ENCODE assay signal across 26 mouse cellular contexts in genomic region chr7:95254913-95255312, GRCm38 (mm10).
DNase-seq lines count a peak whose midpoint lies in the region; ATAC-seq and TF ChIP-seq lines count a peak whose summit lies in the region.
"Had no signal": no experiment of that assay in that cellular context is flagged by ENCODE, and none has a peak within 500 bp of the region (broad histone marks: within the 10 kb centered on the region; RNA-seq: fewer than 3 reads in every experiment).

No protein-coding gene starts in this region.

- no peaks in the 10 kb centered on the region for H3K9me3 ChIP-seq in forebrain, embryonic 15.5 days
- no peaks in the 10 kb centered on the region for H3K9me3 ChIP-seq in forebrain, embryonic 11.5 days (ENCODE audit: control insufficient read depth, low read length)
- no peaks in the 10 kb centered on the region for H3K9me3 ChIP-seq in forebrain, postnatal 0 days (ENCODE audit: low read length)
- H3K9me3 ChIP-seq: embryonic facial prominence, embryonic 12.5 days; embryonic facial prominence, embryonic 15.5 days; hindbrain, embryonic 10.5 days; hindbrain, embryonic 13.5 days; intestine, embryonic 15.5 days had no signal

- no peaks in the 10 kb centered on the region for H3K36me3 ChIP-seq in forebrain, embryonic 15.5 days
- no peaks in the 10 kb centered on the region for H3K36me3 ChIP-seq in forebrain, embryonic 11.5 days (ENCODE audit: control insufficient read depth, insufficient read depth, low read length)
- no peaks in the 10 kb centered on the region for H3K36me3 ChIP-seq in forebrain, postnatal 0 days (ENCODE audit: insufficient read depth)
- H3K36me3 ChIP-seq: embryonic facial prominence, embryonic 12.5 days; embryonic facial prominence, embryonic 15.5 days; hindbrain, embryonic 10.5 days; hindbrain, embryonic 13.5 days; intestine, embryonic 15.5 days had no signal

- H3K9ac ChIP-seq in forebrain, embryonic 15.5 days (replicated peaks), result no peak overlapping the region
- no peak overlapping the region for H3K9ac ChIP-seq in forebrain, embryonic 11.5 days (ENCODE audit: low read length)
- no peak overlapping the region for H3K9ac ChIP-seq in forebrain, postnatal 0 days
- H3K9ac ChIP-seq: embryonic facial prominence, embryonic 12.5 days; embryonic facial prominence, embryonic 15.5 days; hindbrain, embryonic 13.5 days; intestine, embryonic 15.5 days had no signal

- H3K27me3 ChIP-seq in forebrain, embryonic 15.5 days, result no peaks in the 10 kb centered on the region
- H3K27me3 ChIP-seq in forebrain, embryonic 11.5 days (ENCODE audit: control insufficient read depth, insufficient read depth, low read length), result no peaks in the 10 kb centered on the region
- H3K27me3 ChIP-seq in forebrain, postnatal 0 days (ENCODE audit: insufficient read depth, low read length), result no peaks in the 10 kb centered on the region
- H3K27me3 ChIP-seq: embryonic facial prominence, embryonic 12.5 days; embryonic facial prominence, embryonic 15.5 days; hindbrain, embryonic 13.5 days; intestine, embryonic 15.5 days had no signal

- peak; percentile 68 for ATAC-seq in forebrain, embryonic 15.5 days (replicated peaks)
- no peak for ATAC-seq in forebrain, embryonic 11.5 days (replicated peaks; ENCODE audit: low FRiP score)
- ATAC-seq in forebrain, postnatal 0 days, result peak; percentile 84
- ATAC-seq: activated CD4-positive, CD25-positive, alpha-beta regulatory T cell, adult 4 months; CD4-positive, CD25-positive, alpha-beta regulatory T cell, adult 4 months; hindbrain, embryonic 16.5 days; intestine, embryonic 15.5 days had no signal

- no peak for DNase-seq in forebrain, embryonic 11.5 days (ENCODE audit: low spot score)
- DNase-seq in Muller cell, postnatal 12 days (ENCODE audit: inconsistent ontology term), result peak; percentile 12
- DNase-seq in brain, embryonic 14.5 days (ENCODE audit: low read depth), result peak; percentile 78
- DNase-seq in forebrain, postnatal 0 days, result peak; percentile 63
- no peak for DNase-seq in layer of hippocampus, adult 9-11 months
- no peak for DNase-seq in heart, postnatal 4 days
- DNase-seq: adrenal gland, adult 8-10 months; adrenal gland, postnatal 25 days; cerebellum, adult 11 months; cerebellum, adult 2 months; cerebellum, adult 9-11 months; cerebellum, postnatal 25 days; gastrocnemius, adult 2 months; gastrocnemius, postnatal 14 days; heart, adult 11 months; kidney, adult 11 months had no signal

- H3K4me3 ChIP-seq in forebrain, embryonic 15.5 days, result no peak overlapping the region
- no peak overlapping the region for H3K4me3 ChIP-seq in forebrain, embryonic 11.5 days (ENCODE audit: low read depth, low read length)
- H3K4me3 ChIP-seq in forebrain, postnatal 0 days (ENCODE audit: low read depth, low read length), result no peak overlapping the region
- H3K4me3 ChIP-seq: embryonic facial prominence, embryonic 12.5 days; embryonic facial prominence, embryonic 15.5 days; gastrocnemius, adult 2 months; hindbrain, embryonic 10.5 days; hindbrain, embryonic 13.5 days; intestine, embryonic 15.5 days had no signal

- no peak overlapping the region for H3K4me2 ChIP-seq in forebrain, embryonic 15.5 days (replicated peaks)
- no peak overlapping the region for H3K4me2 ChIP-seq in forebrain, embryonic 11.5 days (ENCODE audit: low read depth, low read length, severe bottlenecking)
- H3K4me2 ChIP-seq in forebrain, postnatal 0 days (ENCODE audit: low read depth), result no peak overlapping the region
- H3K4me2 ChIP-seq: embryonic facial prominence, embryonic 12.5 days; embryonic facial prominence, embryonic 15.5 days; heart, embryonic 11.5 days; hindbrain, embryonic 13.5 days; intestine, embryonic 15.5 days had no signal

- H3K27ac ChIP-seq in forebrain, embryonic 15.5 days (replicated peaks), result no peak overlapping the region
- no peak overlapping the region for H3K27ac ChIP-seq in forebrain, embryonic 11.5 days (ENCODE audit: low read depth, low read length)
- H3K27ac ChIP-seq in forebrain, postnatal 0 days (ENCODE audit: low read depth, low read length), result no peak overlapping the region
- H3K27ac ChIP-seq: embryonic facial prominence, embryonic 12.5 days; embryonic facial prominence, embryonic 15.5 days; gastrocnemius, adult 2 months; hindbrain, embryonic 10.5 days; hindbrain, embryonic 13.5 days; intestine, embryonic 15.5 days had no signal

- TF ChIP-seq CTCF in brain, embryonic 14.5 days (IDR thresholded peaks at IDR 0.05; ENCODE audit: borderline replicate concordance, extremely low read depth, insufficient read depth, insufficient read length), result no peak
- TF ChIP-seq CTCF in forebrain, postnatal 0 days (IDR thresholded peaks at IDR 0.05; ENCODE audit: low read depth), result no peak

- 26% methylated on average over 3 of the region's 3 CpGs for WGBS in forebrain, embryonic 15.5 days
- 70% methylated on average over 3 of the region's 3 CpGs for WGBS in forebrain, embryonic 11.5 days
- WGBS in forebrain, postnatal 0 days, result 21% methylated on average over 3 of the region's 3 CpGs

- H3K4me1 ChIP-seq in forebrain, embryonic 15.5 days, result peaks cover 13% of the 10 kb centered on the region
- H3K4me1 ChIP-seq in forebrain, embryonic 11.5 days (replicated peaks; ENCODE audit: control insufficient read depth, insufficient read depth, low read length), result no peaks in the 10 kb centered on the region
- H3K4me1 ChIP-seq in forebrain, postnatal 0 days (ENCODE audit: insufficient read depth), result no peaks in the 10 kb centered on the region
- H3K4me1 ChIP-seq: embryonic facial prominence, embryonic 12.5 days; embryonic facial prominence, embryonic 15.5 days; hindbrain, embryonic 10.5 days; hindbrain, embryonic 13.5 days; intestine, embryonic 15.5 days had no signal

- no peak for TF ChIP-seq POLR2A in brain, embryonic 14.5 days (IDR thresholded peaks at IDR 0.05; ENCODE audit: borderline replicate concordance, extremely low read depth, insufficient read depth, insufficient read length, poor library complexity, severe bottlenecking)

Comparison
In these comparisons a context has a peak if more than half of its experiments do, and no peak if none do; other contexts are left out.
1. DNase-seq: peak in Muller cell, postnatal 12 days (single experiment), brain, embryonic 14.5 days (single experiment) and forebrain, postnatal 0 days (single experiment); none in forebrain, embryonic 11.5 days (single experiment), layer of hippocampus, adult 9-11 months (single experiment) and heart, postnatal 4 days (single experiment).